Mouse (Mus musculus): ENCODE results near the gene Mfap2. TPM values are rescaled to one million over a fixed set of nuclear protein-coding genes. Genes with fewer than 3 reads are reported as not detected.

Gene Mfap2
- polyA plus RNA-seq, 1 experiment from 2014 or later = 344 TPM

DNA sequence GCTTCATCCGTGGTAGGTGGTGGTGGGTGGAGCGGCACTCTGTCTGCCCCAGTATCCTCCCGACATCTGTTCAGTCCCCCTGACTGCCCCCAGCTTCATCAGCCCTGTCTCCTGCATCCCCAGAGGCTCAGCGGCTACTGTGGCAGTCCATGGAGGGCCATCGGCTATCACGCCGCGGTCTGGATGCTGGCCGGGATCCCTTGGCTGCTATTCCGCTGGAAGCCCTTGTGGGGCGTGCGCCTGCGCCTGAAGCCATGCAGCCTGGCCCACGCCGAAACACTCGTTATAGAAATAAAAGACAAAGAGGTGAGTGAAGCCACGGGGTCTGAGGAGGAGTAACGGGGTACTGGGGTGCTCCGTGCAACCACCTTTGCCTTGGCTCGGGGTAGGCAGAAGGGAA, 18.0 kb upstream of the Mfap2 start:
- H3K4me1 ChIP-seq = peaks cover 35% of the 10 kb centered on the region
- H3K9me3 ChIP-seq (replicated peaks) = no peaks in the 10 kb centered on the region
- H3K4me2 ChIP-seq (replicated peaks) = no peak overlapping the region
- WGBS = 84% methylated on average over 20 of the region's 20 CpGs
- H3K36me3 ChIP-seq = peaks cover 56% of the 10 kb centered on the region
- H3K4me3 ChIP-seq = no peak overlapping the region
- no peak overlapping the region for H3K27ac ChIP-seq
- no peak for ATAC-seq (ENCODE audit: low FRiP score)
- no peaks in the 10 kb centered on the region for H3K27me3 ChIP-seq
- H3K9ac ChIP-seq = no peak overlapping the region

DNA sequence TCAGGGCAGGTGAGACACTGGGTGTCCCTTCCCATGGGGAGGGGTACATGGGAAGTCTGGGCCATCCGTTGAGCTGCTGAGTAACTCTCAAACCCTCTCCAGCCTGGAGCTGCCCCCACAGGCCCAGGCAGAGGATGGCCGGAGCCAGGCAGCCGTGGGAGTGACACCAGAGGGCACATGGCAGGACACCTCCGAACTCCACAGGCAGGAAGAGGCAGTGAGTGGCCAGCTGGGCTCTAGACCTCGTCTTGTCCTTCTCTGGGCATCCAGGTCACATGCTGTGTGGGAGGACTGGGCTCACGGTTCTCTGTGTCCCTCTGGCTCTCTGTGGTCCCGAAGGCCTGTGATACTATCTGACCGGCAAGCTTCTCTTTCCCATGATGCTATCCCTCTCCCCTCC, 16.4 kb upstream of the Mfap2 start:
- 77% methylated on average over 8 of the region's 8 CpGs for WGBS
- Histone ChIP-seq H3K9me3 (replicated peaks) (no peaks in the 10 kb centered on the region), H3K27me3 (no peaks in the 10 kb centered on the region), H3K9ac (no peak overlapping the region), H3K4me2 (replicated peaks) (no peak overlapping the region), H3K4me3 (no peak overlapping the region), H3K27ac (no peak overlapping the region), H3K4me1 (peaks cover 18% of the 10 kb centered on the region), H3K36me3 (peaks cover 69% of the 10 kb centered on the region)
- no peak for ATAC-seq (ENCODE audit: low FRiP score)

DNA sequence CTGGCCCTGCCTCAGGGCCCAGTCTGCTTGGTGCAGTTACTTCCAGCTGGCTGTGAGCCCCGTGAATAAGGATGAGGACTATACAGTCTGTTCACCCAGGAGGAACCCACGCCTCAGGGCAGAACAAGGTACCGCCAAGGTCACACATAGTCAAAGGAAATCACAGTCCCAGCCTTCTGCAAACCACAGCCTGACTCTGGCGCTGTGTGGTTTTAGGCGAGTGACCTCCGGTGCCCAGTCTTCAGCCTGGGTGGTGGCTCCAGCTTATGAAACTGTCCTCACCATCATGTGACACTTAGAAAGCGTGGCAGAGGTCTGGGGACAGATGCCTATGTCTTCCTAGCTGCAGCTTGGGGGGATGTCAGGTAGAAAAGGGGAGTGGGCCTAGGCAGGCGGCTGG, 14.4 kb upstream of the Mfap2 start:
- ATAC-seq (ENCODE audit: low FRiP score) = no peak
- Histone ChIP-seq H3K4me2 (replicated peaks) (no peak overlapping the region), H3K9ac (no peak overlapping the region), H3K27ac (no peak overlapping the region), H3K27me3 (no peaks in the 10 kb centered on the region), H3K4me3 (no peak overlapping the region), H3K36me3 (peaks cover 85% of the 10 kb centered on the region), H3K4me1 (0 out of 2 replicates have a peak, but pooled peaks cover 3% of the 10 kb centered on the region), H3K9me3 (replicated peaks) (no peaks in the 10 kb centered on the region)
- WGBS = 92% methylated on average over 8 of the region's 8 CpGs

DNA sequence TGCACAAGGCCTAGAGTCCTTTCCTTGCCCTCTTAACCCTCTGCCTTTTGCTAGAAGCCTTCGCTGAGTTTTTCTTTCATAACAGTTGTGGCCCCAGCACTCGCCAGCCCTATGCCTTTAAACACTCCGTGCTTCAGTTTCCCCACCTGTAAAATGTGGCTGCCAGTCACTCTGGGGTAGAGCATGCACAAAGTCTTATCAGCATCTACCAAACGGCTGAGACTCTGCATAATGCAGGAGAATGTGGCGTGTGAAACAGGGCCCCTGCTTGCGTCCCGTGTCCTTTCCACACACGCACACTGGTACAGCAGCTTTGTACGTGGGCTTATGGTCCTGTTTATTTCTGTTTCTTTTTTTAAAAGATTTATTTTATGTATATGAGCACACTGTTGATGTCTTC, 13.4 kb upstream of the Mfap2 start:
- Histone ChIP-seq H3K27me3 (no peaks in the 10 kb centered on the region), H3K4me2 (replicated peaks) (no peak overlapping the region), H3K9me3 (replicated peaks) (no peaks in the 10 kb centered on the region), H3K27ac (no peak overlapping the region), H3K9ac (no peak overlapping the region), H3K36me3 (peaks cover 95% of the 10 kb centered on the region), H3K4me3 (no peak overlapping the region), H3K4me1 (0 out of 2 replicates have a peak, but pooled peaks cover 3% of the 10 kb centered on the region)
- WGBS = 94% methylated on average over 9 of the region's 9 CpGs
- no peak for ATAC-seq (ENCODE audit: low FRiP score)

DNA sequence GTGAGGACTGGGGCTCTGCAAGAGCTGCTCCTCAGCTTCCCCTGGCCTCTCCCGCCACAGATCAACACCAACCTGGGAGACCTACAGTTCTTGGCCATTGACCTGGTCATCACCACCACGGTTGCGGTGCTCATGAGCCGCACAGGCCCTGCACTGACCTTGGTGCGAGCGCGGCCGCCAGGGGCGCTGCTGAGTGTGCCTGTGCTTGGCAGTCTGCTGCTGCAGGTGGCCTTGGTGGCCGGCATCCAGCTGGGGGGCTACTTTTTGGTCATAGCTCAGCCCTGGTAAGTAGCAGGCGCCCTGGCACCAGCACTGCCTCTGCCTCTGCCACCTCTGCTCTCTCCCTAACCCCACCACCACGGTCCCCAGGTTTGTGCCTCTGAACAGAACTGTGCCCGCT, 4.2 kb upstream of the Mfap2 start:
- H3K9ac ChIP-seq = peak overlapping the region; percentile 6; the same call in 1 of the 2 replicates
- H3K4me3 ChIP-seq = no peak overlapping the region
- H3K27ac ChIP-seq = no peak overlapping the region
- no peak for ATAC-seq (ENCODE audit: low FRiP score)
- peaks cover 71% of the 10 kb centered on the region for H3K36me3 ChIP-seq
- no peaks in the 10 kb centered on the region for H3K27me3 ChIP-seq
- WGBS = 79% methylated on average over 13 of the region's 13 CpGs
- no peaks in the 10 kb centered on the region; the same call in 1 of the 2 replicates for H3K9me3 ChIP-seq (replicated peaks)
- peaks cover 7% of the 10 kb centered on the region for H3K4me1 ChIP-seq
- H3K4me2 ChIP-seq (replicated peaks) = no peak overlapping the region

DNA sequence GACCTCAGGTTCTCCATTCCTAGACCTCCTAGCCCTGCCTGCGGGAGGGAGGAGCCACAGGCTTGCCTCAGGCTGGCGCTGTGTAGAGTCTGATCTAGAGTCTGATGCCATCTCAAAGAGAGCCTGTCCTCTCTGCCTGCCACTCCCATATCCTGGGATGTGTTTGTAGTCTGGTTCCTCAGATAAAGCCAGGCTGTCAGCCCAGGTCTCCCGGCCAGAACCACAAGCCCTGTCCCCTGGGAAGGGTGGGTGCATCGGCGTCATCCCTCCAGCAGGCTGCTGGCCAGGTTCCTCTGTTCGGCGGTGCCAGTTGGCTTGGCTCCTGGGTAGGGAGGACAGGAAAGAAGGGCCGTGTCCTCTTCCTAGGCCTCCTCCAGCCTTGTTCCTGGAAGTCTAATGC, 2.2 kb upstream of the Mfap2 start:
- Histone ChIP-seq H3K4me1 (peaks cover 25% of the 10 kb centered on the region), H3K4me2 (replicated peaks) (no peak overlapping the region), H3K9ac (no peak overlapping the region), H3K27ac (no peak overlapping the region; the same call in 1 of the 2 replicates), H3K36me3 (peaks cover 57% of the 10 kb centered on the region), H3K9me3 (replicated peaks) (no peaks in the 10 kb centered on the region; the same call in 1 of the 2 replicates), H3K4me3 (no peak overlapping the region), H3K27me3 (no peaks in the 10 kb centered on the region)
- WGBS = 91% methylated on average over 8 of the region's 8 CpGs
- ATAC-seq (ENCODE audit: low FRiP score) = no peak

DNA sequence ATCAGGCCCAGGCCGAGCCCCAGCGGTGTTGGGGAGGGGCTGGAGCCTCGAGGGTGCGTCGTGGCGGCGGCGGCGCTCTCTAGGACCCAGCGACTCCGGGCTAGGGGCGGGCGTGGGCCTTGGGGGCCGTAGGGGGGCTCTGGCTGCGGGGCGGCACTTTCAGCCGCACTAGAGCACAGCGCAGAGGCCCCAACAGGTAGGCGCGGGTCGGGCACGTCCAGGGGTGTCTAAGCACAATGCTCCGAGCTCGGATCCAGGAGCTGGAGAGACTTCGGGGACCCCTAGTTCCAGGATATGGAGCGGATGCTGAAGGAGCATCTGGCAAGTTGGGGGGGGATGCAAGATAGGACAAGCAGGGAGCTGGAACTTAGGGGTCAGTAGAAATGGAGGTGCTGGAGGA, 308 bp downstream of the Mfap2 start:
- no peaks in the 10 kb centered on the region for H3K27me3 ChIP-seq
- H3K9ac ChIP-seq = peak overlapping the region; percentile 90
- peak overlapping the region; percentile 65 for H3K4me2 ChIP-seq (replicated peaks)
- ATAC-seq (ENCODE audit: low FRiP score) = peak; percentile 76
- H3K4me3 ChIP-seq = peak overlapping the region; percentile 74
- no peaks in the 10 kb centered on the region; the same call in 1 of the 2 replicates for H3K9me3 ChIP-seq (replicated peaks)
- peaks cover 57% of the 10 kb centered on the region for H3K36me3 ChIP-seq
- under 1% methylated on average over 26 of the region's 26 CpGs for WGBS
- peak overlapping the region; percentile 84 for H3K27ac ChIP-seq
- peaks cover 28% of the 10 kb centered on the region for H3K4me1 ChIP-seq

DNA sequence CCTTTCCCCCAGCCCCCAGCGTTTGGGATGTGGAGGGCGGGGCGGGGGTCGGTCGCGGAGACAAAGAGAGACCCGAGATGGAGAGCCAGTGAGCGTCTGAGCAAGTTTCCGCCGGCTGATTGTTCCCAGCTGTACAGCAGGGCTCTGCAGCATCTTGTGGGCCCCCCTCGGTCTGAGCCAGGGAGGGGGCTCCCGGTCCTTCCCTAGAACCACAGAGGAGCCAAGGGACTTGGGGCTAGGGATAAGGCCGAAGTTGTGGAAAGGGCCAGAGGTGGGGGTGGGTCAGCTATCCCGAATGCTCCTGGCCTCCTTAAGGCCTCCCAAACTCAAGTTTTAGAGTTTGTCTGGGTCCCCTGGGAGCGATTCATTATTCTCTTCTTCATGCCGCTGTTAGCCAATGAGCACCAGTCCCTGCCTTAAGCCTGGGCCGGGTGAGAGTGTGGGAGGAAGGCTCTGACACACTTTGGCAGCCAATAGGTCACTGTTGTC, 767 bp downstream of the Mfap2 start:
- Histone ChIP-seq H3K4me1 (peaks cover 28% of the 10 kb centered on the region), H3K9me3 (replicated peaks) (no peaks in the 10 kb centered on the region; the same call in 1 of the 2 replicates), H3K36me3 (peaks cover 57% of the 10 kb centered on the region), H3K4me2 (replicated peaks) (peak overlapping the region; percentile 65), H3K9ac (peak overlapping the region; percentile 90), H3K27ac (peak overlapping the region; percentile 84), H3K27me3 (no peaks in the 10 kb centered on the region), H3K4me3 (peak overlapping the region; percentile 74)
- WGBS = under 1% methylated on average over 17 of the region's 17 CpGs
- peak; percentile 61 for ATAC-seq (ENCODE audit: low FRiP score)

DNA sequence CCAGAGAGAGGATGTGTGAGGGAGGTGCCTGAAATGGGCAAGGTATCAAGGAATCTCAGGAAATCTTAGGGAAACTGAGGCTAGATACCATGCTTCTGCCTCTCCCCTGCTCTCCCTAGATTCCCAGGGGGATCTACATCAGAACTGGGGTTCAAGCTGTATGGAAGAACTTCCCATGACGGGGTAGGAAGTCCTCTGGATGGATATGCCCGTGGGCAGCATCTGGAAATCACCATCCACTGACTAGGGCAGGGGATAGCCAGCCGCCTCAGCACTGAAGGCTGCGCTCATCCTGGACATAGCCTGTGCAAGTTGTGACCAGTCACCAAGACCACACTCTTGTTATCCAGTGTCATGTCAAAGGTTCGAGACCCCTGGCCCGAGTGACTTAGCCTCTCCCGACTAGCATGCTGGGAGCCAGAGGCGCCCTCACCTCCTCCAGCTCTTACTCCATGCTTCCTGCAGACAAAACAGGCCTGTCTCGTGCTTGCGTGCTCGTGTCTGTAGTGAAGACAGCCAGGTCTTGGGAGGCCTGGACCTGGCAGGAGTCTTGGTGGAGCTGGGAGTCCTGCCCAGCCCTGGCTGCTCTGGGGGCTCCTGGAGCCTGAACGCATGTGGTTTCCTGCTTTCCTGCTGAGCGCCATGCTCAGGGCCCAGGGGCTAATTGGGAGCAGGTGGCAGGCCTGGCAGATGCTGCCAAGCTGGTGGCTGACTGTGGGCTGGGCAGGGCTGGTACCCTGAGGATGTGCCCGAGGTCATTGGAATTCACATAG, 1.5 kb downstream of the Mfap2 start:
- H3K36me3 ChIP-seq = peaks cover 56% of the 10 kb centered on the region
- H3K4me2 ChIP-seq (replicated peaks) = peak overlapping the region; percentile 65
- H3K9ac ChIP-seq = peak overlapping the region; percentile 90
- peak overlapping the region; percentile 84 for H3K27ac ChIP-seq
- no peaks in the 10 kb centered on the region; the same call in 1 of the 2 replicates for H3K9me3 ChIP-seq (replicated peaks)
- H3K4me3 ChIP-seq = peak overlapping the region; percentile 74
- WGBS = 38% methylated on average over 14 of the region's 14 CpGs
- H3K4me1 ChIP-seq = peaks cover 28% of the 10 kb centered on the region
- peak; percentile 21 for ATAC-seq (ENCODE audit: low FRiP score)
- H3K27me3 ChIP-seq = no peaks in the 10 kb centered on the region

DNA sequence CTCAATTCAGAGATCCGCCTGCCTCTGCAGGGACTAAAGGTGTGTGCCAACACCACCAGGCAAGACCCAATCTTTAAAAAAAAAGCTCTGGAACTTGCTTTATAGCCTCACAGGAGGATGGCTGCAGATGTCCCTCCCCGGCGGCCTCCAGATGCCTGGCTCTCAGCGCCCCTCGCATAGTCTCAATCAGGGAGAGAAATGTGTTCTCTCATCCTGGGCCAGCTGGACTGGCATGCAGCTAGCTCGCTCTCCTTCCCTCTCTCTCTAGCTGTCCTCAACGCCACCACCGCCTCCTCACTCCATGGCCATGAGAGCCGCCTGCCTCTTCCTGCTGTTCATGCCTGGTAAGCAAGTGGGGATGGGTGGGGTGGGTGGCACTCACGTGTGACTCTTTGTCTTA, 2.3 kb downstream of the Mfap2 start:
- no peaks in the 10 kb centered on the region; the same call in 1 of the 2 replicates for H3K9me3 ChIP-seq (replicated peaks)
- H3K27me3 ChIP-seq = no peaks in the 10 kb centered on the region
- peaks cover 58% of the 10 kb centered on the region for H3K36me3 ChIP-seq
- H3K9ac ChIP-seq = 0 out of 2 replicates have a peak overlapping the region, but pooled peaks have one; percentile 90
- H3K4me2 ChIP-seq (replicated peaks) = peak overlapping the region; percentile 65
- H3K27ac ChIP-seq = peak overlapping the region; percentile 84; the same call in 1 of the 2 replicates
- 77% methylated on average over 10 of the region's 10 CpGs for WGBS
- no peak for ATAC-seq (ENCODE audit: low FRiP score)
- H3K4me3 ChIP-seq = peak overlapping the region; percentile 74; the same call in 1 of the 2 replicates
- peaks cover 28% of the 10 kb centered on the region for H3K4me1 ChIP-seq

DNA sequence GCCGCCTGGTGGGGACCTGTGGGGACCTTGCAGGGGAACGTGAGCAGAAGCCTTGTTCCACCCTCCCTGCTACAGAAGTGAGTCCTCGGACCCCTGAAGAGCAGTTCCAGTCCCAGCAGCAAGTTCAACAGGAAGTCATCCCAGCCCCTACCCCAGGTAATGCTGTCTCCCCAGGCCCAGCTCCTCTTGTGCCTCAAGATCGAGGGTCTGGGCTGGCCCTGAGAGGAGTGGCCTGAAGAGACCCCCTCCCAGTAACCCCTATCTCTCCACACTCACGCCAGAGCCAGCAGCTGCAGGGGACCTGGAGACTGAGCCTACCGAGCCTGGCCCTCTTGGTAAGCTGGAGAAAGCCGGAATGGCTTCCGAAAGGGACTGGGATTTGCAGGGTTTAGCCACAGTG, 3.9 kb downstream of the Mfap2 start:
- Histone ChIP-seq H3K27me3 (no peaks in the 10 kb centered on the region), H3K27ac (0 out of 2 replicates have a peak overlapping the region, but pooled peaks have one; percentile 30), H3K9me3 (replicated peaks) (no peaks in the 10 kb centered on the region), H3K36me3 (peaks cover 58% of the 10 kb centered on the region), H3K4me1 (peaks cover 35% of the 10 kb centered on the region), H3K4me2 (replicated peaks) (no peak overlapping the region), H3K4me3 (no peak overlapping the region), H3K9ac (no peak overlapping the region)
- ATAC-seq (ENCODE audit: low FRiP score) = no peak
- 74% methylated on average over 8 of the region's 8 CpGs for WGBS

DNA sequence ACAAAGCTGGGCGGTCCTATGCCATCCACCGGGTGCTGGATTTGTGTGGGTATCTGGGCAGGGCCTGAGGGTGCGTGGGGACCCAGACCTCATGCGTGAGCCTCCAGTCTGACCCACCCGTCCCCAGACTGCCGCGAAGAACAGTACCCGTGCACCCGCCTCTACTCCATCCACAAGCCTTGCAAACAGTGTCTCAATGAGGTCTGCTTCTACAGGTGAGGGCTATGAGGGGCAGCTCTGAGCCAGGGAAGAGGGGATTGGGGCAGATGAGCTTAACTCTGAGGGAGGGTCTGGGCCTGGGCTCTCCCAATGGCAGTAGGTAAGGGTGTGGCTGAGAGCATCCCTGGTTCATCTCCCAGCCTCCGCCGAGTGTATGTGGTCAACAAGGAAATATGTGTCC, 4.6 kb downstream of the Mfap2 start:
- Histone ChIP-seq H3K36me3 (peaks cover 65% of the 10 kb centered on the region), H3K9ac (no peak overlapping the region), H3K27ac (no peak overlapping the region), H3K27me3 (no peaks in the 10 kb centered on the region), H3K4me2 (replicated peaks) (no peak overlapping the region), H3K4me1 (peaks cover 42% of the 10 kb centered on the region), H3K4me3 (no peak overlapping the region), H3K9me3 (replicated peaks) (no peaks in the 10 kb centered on the region)
- ATAC-seq (ENCODE audit: low FRiP score) = no peak
- 94% methylated on average over 11 of the region's 11 CpGs for WGBS

All from hindbrain, embryonic 12.5 days (tissue).